Mouse (Mus musculus) forebrain, postnatal 0 days (tissue): ENCODE measurements at regions not wholly inside any gene's neighbourhood (a gene's known extent, or its start where the extent isn't known, plus 50 kb on each side); places are given as distances from the start of the nearest gene placed in this dataset.
A peak's percentile ranks its signal among the peaks of the same experiment; 100 is the strongest.

ENCODE experiments used
- ATAC-seq: fragments of 200-750 bp; cut with Nextera tagmentation; 2 replicates; pipeline ENCODE4 v1.8.0; 2017; ENCODE audit warnings: mild to moderate bottlenecking, moderate library complexity
- DNase-seq: peaks from one replicate; pipeline ENCODE4 v3.0.0-alpha.2; 2015
- H3K27ac ChIP-seq: fragments of 300-500 bp; sonication (generic); 2 replicates; pipeline ENCODE4 v1.5.1; 2014; ENCODE audit warnings: low read depth, mild to moderate bottlenecking, antibody characterized with exemption, low read length, moderate library complexity, mixed read lengths
- H3K27me3 ChIP-seq: fragments of 300-500 bp; sonication (generic); 2 replicates; pipeline ENCODE4 v1.6.1; 2014; ENCODE audit warnings: mild to moderate bottlenecking, low read length, mixed read lengths; ENCODE audit not compliant: insufficient read depth
- H3K36me3 ChIP-seq: fragments of 300-500 bp; sonication (generic); 2 replicates; pipeline ENCODE4 v1.6.1; 2014; ENCODE audit warnings: mild to moderate bottlenecking, moderate library complexity; ENCODE audit not compliant: insufficient read depth
- H3K4me1 ChIP-seq: fragments of 300-500 bp; sonication (generic); 2 replicates; pipeline ENCODE4 v1.6.1; 2014; ENCODE audit warnings: antibody characterized with exemption; ENCODE audit not compliant: insufficient read depth
- H3K4me2 ChIP-seq: fragments of 300-500 bp; sonication (generic); 2 replicates; pipeline ENCODE4 v1.6.1; 2014; ENCODE audit warnings: low read depth, mild to moderate bottlenecking, moderate library complexity
- H3K4me3 ChIP-seq: fragments of 300-500 bp; sonication (generic); 2 replicates; pipeline ENCODE4 v1.5.1; 2014; ENCODE audit warnings: low read depth, low read length, mixed read lengths
- H3K9ac ChIP-seq: fragments of 300-500 bp; sonication (generic); 2 replicates; pipeline ENCODE4 v1.6.1; 2014; ENCODE audit warnings: mild to moderate bottlenecking
- H3K9me3 ChIP-seq: fragments of 300-500 bp; sonication (generic); 2 replicates; pipeline ENCODE4 v1.6.1; 2016; ENCODE audit warnings: low read length
- CTCF ChIP-seq: sonication (generic); IDR thresholded peaks from 2 replicates; pipeline ENCODE4 v1.5.1; 2016; ENCODE audit warnings: antibody characterized with exemption, control low read depth, low read depth
- WGBS: fragments of 180-500 bp; shearing (Covaris S2); extraction: QIAGEN DNeasy Blood & Tissue Kit; methylation state at CpG from one replicate; pipeline ENCODE4 v1.1.7; 2014; 5-methylcytosine and 5-hydroxymethylcytosine counted together

GRCm38 (mm10) chr4:28298911-28299353 lies 514.0 kb upstream of the Epha7 start:
- Histone ChIP-seq H3K4me3 (no peak overlapping the region), H3K4me2 (no peak overlapping the region), H3K9me3 (no peaks in the 10 kb centered on the region), H3K27me3 (no peaks in the 10 kb centered on the region), H3K4me1 (0 out of 2 replicates have a peak, but pooled peaks cover 6% of the 10 kb centered on the region), H3K9ac (no peak overlapping the region), H3K27ac (no peak overlapping the region), H3K36me3 (no peaks in the 10 kb centered on the region)
- ATAC-seq, result peak; percentile 38; the same call in 1 of the 2 replicates
- WGBS, result 51% methylated on average over 7 of the region's 7 CpGs
- no peak for DNase-seq
- no peak for TF ChIP-seq CTCF

GRCm38 (mm10) chr4:28300018-28300440 lies 512.9 kb upstream of the Epha7 start:
- Histone ChIP-seq H3K36me3 (no peaks in the 10 kb centered on the region), H3K4me2 (peak overlapping the region; percentile 37), H3K9ac (no peak overlapping the region), H3K9me3 (no peaks in the 10 kb centered on the region), H3K4me1 (0 out of 2 replicates have a peak, but pooled peaks cover 6% of the 10 kb centered on the region), H3K27ac (no peak overlapping the region), H3K27me3 (no peaks in the 10 kb centered on the region), H3K4me3 (no peak overlapping the region)
- DNase-seq, result peak; percentile 54
- peak; percentile 34; the same call in 1 of the 2 replicates for ATAC-seq
- WGBS, result 4% methylated on average over 13 of the region's 13 CpGs
- TF ChIP-seq CTCF, result no peak

- no peak for TF ChIP-seq CTCF
- H3K4me1 ChIP-seq, result 0 out of 2 replicates have a peak, but pooled peaks cover 6% of the 10 kb centered on the region
- no peaks in the 10 kb centered on the region for H3K9me3 ChIP-seq
- H3K27me3 ChIP-seq, result no peaks in the 10 kb centered on the region
- H3K4me2 ChIP-seq, result no peak overlapping the region
- H3K9ac ChIP-seq, result no peak overlapping the region
- no peak for DNase-seq
- WGBS, result 48% methylated on average over 1 of the region's 1 CpGs
- H3K27ac ChIP-seq, result no peak overlapping the region
- no peak for ATAC-seq
- H3K4me3 ChIP-seq, result no peak overlapping the region
- H3K36me3 ChIP-seq, result no peaks in the 10 kb centered on the region
Observed at GRCm38 (mm10) chr4:28301686-28302085, 511.2 kb upstream of the Epha7 start.

GRCm38 (mm10) chr4:28331036-28331435 lies 481.9 kb upstream of the Epha7 start:
- no peaks in the 10 kb centered on the region for H3K36me3 ChIP-seq
- ATAC-seq (no peak), DNase-seq (no peak)
- H3K4me2 ChIP-seq, result no peak overlapping the region
- no peak overlapping the region for H3K4me3 ChIP-seq
- H3K9ac ChIP-seq, result no peak overlapping the region
- no peaks in the 10 kb centered on the region for H3K27me3 ChIP-seq
- WGBS, result 88% methylated on average over 1 of the region's 1 CpGs
- no peaks in the 10 kb centered on the region for H3K9me3 ChIP-seq
- H3K4me1 ChIP-seq, result no peaks in the 10 kb centered on the region
- no peak for TF ChIP-seq CTCF
- H3K27ac ChIP-seq, result no peak overlapping the region

GRCm38 (mm10) chr4:28364566-28364965 lies 448.4 kb upstream of the Epha7 start:
- DNase-seq (peak; percentile 16), ATAC-seq (peak; percentile 38; the same call in 1 of the 2 replicates)
- no peaks in the 10 kb centered on the region for H3K4me1 ChIP-seq
- H3K27ac ChIP-seq, result no peak overlapping the region
- no peaks in the 10 kb centered on the region for H3K36me3 ChIP-seq
- no peaks in the 10 kb centered on the region for H3K27me3 ChIP-seq
- H3K9ac ChIP-seq, result no peak overlapping the region
- no peaks in the 10 kb centered on the region for H3K9me3 ChIP-seq
- 30% methylated on average over 1 of the region's 1 CpGs for WGBS
- no peak overlapping the region for H3K4me3 ChIP-seq
- H3K4me2 ChIP-seq, result no peak overlapping the region
- no peak for TF ChIP-seq CTCF

- DNase-seq (no peak), ATAC-seq (peak; percentile 48; the same call in 1 of the 2 replicates)
- H3K4me3 ChIP-seq, result no peak overlapping the region
- no peaks in the 10 kb centered on the region for H3K4me1 ChIP-seq
- H3K9ac ChIP-seq, result no peak overlapping the region
- no peak overlapping the region for H3K27ac ChIP-seq
- H3K4me2 ChIP-seq, result no peak overlapping the region
- no peak for TF ChIP-seq CTCF
- no peaks in the 10 kb centered on the region for H3K27me3 ChIP-seq
- H3K9me3 ChIP-seq, result no peaks in the 10 kb centered on the region
- no peaks in the 10 kb centered on the region for H3K36me3 ChIP-seq
Observed at GRCm38 (mm10) chr4:28377087-28377486, 435.8 kb upstream of the Epha7 start.

GRCm38 (mm10) chr4:28378661-28379060 lies 434.3 kb upstream of the Epha7 start:
- no peak overlapping the region for H3K4me2 ChIP-seq
- H3K27me3 ChIP-seq, result no peaks in the 10 kb centered on the region
- no peak overlapping the region for H3K27ac ChIP-seq
- no peak for DNase-seq
- no peak overlapping the region for H3K9ac ChIP-seq
- H3K36me3 ChIP-seq, result no peaks in the 10 kb centered on the region
- no peaks in the 10 kb centered on the region for H3K4me1 ChIP-seq
- no peaks in the 10 kb centered on the region for H3K9me3 ChIP-seq
- no peak overlapping the region for H3K4me3 ChIP-seq
- no peak for TF ChIP-seq CTCF
- ATAC-seq, result no peak
- WGBS, result 55% methylated on average over 1 of the region's 1 CpGs
